Mouse (Mus musculus) A20 (cell line): ENCODE measurements around the gene Gpkow.
A peak's percentile ranks its signal among the peaks of the same experiment; 100 is the strongest.
"Not testable (repeated sequence)": the region's sequence is repeated elsewhere in the genome, so short reads cannot be mapped to it uniquely, and the experiment has no call there.

Source experiments
- DNase-seq: peaks from one replicate; pipeline ENCODE4 v3.0.0-alpha.2; 2011; ENCODE audit warnings: low read depth, low spot score

Gpkow gene

DNA sequence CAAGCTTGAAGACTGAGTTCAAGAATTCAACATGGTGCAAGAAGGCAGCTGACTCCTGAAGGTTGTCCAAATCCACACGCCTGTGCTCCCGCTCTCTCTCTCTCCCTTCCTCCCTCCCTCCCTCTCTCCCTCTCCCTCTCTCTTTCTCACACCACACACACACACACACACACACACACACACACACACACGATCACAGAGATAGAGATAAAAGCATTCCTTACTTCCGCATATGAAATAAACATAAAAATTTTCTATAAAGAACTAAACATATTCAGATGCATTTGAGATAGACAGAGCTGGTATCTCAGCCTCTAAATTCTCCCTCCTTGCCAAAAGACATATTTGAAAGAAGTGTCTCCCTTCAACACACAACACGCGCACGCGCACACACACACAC is 48.5 kb downstream of the Gpkow start:
- DNase-seq = no peak

DNA sequence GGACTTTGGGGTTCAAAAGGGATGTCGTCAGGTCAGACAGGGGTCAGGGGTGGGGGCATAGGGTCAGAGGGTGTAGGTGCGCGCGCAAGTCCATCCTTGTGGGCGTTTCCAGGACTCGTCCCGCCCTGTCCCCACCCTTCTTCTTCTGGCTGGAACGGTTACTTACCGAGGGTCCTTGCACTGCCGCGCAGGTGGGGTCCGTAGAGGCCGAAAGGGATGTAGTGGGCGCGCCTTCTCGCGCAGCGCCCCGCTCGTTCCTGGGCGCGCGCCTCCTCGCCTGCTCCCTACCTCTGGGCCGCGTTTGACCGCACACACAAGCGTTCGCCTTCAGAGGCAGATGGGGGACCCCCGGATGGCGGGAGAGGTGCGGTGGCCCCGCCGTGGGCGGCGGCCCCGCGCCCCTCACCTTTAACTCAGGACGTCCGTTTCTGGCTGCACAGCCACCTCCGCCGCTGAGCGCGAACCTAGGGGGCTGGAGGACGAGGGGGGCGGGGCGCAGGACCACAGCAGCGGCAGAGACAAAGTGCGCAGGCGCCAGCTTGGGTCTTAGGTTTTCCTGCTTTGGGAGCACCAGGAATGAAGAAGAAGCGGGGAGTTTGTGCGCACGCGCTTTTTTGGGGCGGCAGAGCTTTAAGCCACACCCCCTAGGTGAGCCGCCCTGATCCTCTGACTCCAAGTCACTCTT is 53.6 kb downstream of the Gpkow start, which contains the start of gene Ccdc120:
TSS of gene Ccdc120 (minus strand) at position 474 of the 685 bp plus-strand sequence.
- DNase-seq = peak; percentile 59

DNA sequence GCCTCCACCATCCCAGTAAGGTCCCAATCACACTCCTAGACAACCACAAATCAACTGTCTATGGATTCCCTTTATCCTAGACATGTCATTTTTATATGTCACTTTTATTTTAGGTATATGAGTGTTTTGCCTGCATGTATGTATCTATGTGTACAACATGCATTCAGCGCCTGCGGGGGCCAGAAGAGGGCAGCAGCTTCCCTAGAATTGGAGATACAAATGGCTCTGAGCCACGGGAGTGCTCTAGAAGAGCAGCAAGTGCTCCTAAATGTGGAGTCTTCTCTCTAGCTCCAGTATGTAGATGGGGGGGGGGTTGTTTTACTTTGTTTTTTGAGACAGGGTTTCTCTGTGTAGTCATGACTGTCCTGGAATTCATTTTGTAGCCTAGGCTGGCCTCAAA is 56.7 kb downstream of the Gpkow start:
- not testable (repeated sequence) for DNase-seq
